Mouse (Mus musculus) CH12.LX (cell line): Measurements from ENCODE around the gene Tns3. TPM values are rescaled to one million over a fixed set of nuclear protein-coding genes. Genes with fewer than 3 reads are reported as not detected.

Experiments
- DNase-seq: peaks from one replicate; pipeline ENCODE4 v3.0.0-alpha.2; 2013; ENCODE audit errors: extremely low read depth
- H3K27ac ChIP-seq: 2 replicates; pipeline ENCODE4 v1.5.1; 2012; ENCODE audit warnings: low read depth, mild to moderate bottlenecking, control low read depth, moderate library complexity; ENCODE audit not compliant: insufficient read depth
- H3K27me3 ChIP-seq: replicated peaks from 2 replicates; pipeline ENCODE3; 2012; ENCODE audit warnings: inconsistent platforms
- H3K36me3 ChIP-seq, 2 experiments: replicated peaks in 1 of 2; 2 replicates each; pipeline versions ENCODE3 to v1.6.1; 2012; ENCODE audit warnings: inconsistent platforms in 1 of 2, low read length in 1 of 2, mild to moderate bottlenecking in 1 of 2, mixed read lengths in 1 of 2, moderate library complexity in 1 of 2; ENCODE audit not compliant: control insufficient read depth in 1 of 2, insufficient read depth in 1 of 2
- H3K4me1 ChIP-seq, 2 experiments: 2 replicates each; pipeline ENCODE4 v1.6.1; 2012; ENCODE audit warnings: inconsistent platforms in 1 of 2, moderate library complexity in 1 of 2; ENCODE audit not compliant: insufficient read depth in 2 of 2, control insufficient read depth in 1 of 2
- H3K4me2 ChIP-seq: 2 replicates; pipeline ENCODE4 v1.6.1; 2012; ENCODE audit warnings: low read depth, mild to moderate bottlenecking, control low read depth; ENCODE audit not compliant: poor library complexity, insufficient read depth, severe bottlenecking
- H3K4me3 ChIP-seq, 3 experiments: fragments of 150-350 bp in 1 of 3; sonication (generic) in 1 of 3; replicated peaks in 1 of 3; 2 replicates each; pipeline versions ENCODE3 to v1.5.1; 2011 to 2012; ENCODE audit warnings: low read depth in 2 of 3, low read length in 2 of 3, mild to moderate bottlenecking in 2 of 3, moderate library complexity in 2 of 3, control low read depth in 1 of 3, improper control_type of control experiment in 1 of 3, inconsistent platforms in 1 of 3, mixed read lengths in 1 of 3; ENCODE audit not compliant: poor library complexity in 1 of 3
- H3K79me2 ChIP-seq: replicated peaks from 2 replicates; pipeline ENCODE4 v1.6.1; 2012; ENCODE audit warnings: mild to moderate bottlenecking, moderate library complexity; ENCODE audit not compliant: control insufficient read depth, poor library complexity, insufficient read depth, severe bottlenecking; ENCODE audit errors: extremely low read depth
- H3K9ac ChIP-seq: 2 replicates; pipeline ENCODE4 v1.6.1; 2012; ENCODE audit warnings: low read depth, mild to moderate bottlenecking, control low read depth, moderate library complexity; ENCODE audit not compliant: insufficient read depth
- H3K9me3 ChIP-seq: replicated peaks from 2 replicates; pipeline ENCODE3; 2012; ENCODE audit warnings: low read length, inconsistent platforms, mixed read lengths
- BHLHE40 ChIP-seq: IDR thresholded peaks from 2 replicates; pipeline ENCODE4 v1.6.1; 2011; ENCODE audit warnings: mild to moderate bottlenecking, low read depth, low read length, improper control_type of control experiment
- ELF1 ChIP-seq: IDR thresholded peaks from 2 replicates; pipeline ENCODE4 v1.6.1; 2014; ENCODE audit warnings: low read depth, mild to moderate bottlenecking, inconsistent platforms, low read length, improper control_type of control experiment
- ETS1 ChIP-seq: conservative IDR thresholded peaks from 2 replicates; pipeline ENCODE4 v1.6.1; 2012; ENCODE audit warnings: low read depth, mild to moderate bottlenecking, inconsistent platforms, low read length, improper control_type of control experiment, moderate library complexity
- HCFC1 ChIP-seq: IDR thresholded peaks from 2 replicates; pipeline ENCODE4 v1.6.1; 2012; ENCODE audit warnings: low read depth, mild to moderate bottlenecking, inconsistent platforms, low read length, improper control_type of control experiment
- IRF4 ChIP-seq: IDR thresholded peaks from 2 replicates; pipeline ENCODE4 v1.6.1; 2014; ENCODE audit warnings: low read depth, mild to moderate bottlenecking, inconsistent platforms, low read length, improper control_type of control experiment
- JUND ChIP-seq: conservative IDR thresholded peaks from 2 replicates; pipeline ENCODE4 v1.6.1; 2011; ENCODE audit warnings: low read depth, low read length, improper control_type of control experiment
- MAFK ChIP-seq: IDR thresholded peaks from 2 replicates; pipeline ENCODE4 v1.6.1; 2011; ENCODE audit warnings: low read length, improper control_type of control experiment; ENCODE audit not compliant: insufficient replicate concordance
- NELFE ChIP-seq: IDR thresholded peaks from 2 replicates; pipeline ENCODE4 v1.6.1; 2011; ENCODE audit warnings: low read depth, low read length, improper control_type of control experiment
- POLR2AphosphoS2 ChIP-seq: IDR thresholded peaks from 2 replicates; pipeline ENCODE4 v1.6.1; 2011; ENCODE audit warnings: low read depth, low read length, improper control_type of control experiment
- RCOR1 ChIP-seq: conservative IDR thresholded peaks from 2 replicates; pipeline ENCODE4 v1.6.1; 2012; ENCODE audit warnings: low read depth, mild to moderate bottlenecking, inconsistent platforms, low read length, improper control_type of control experiment
- TBP ChIP-seq: conservative IDR thresholded peaks from 2 replicates; pipeline ENCODE4 v1.6.1; 2011; ENCODE audit warnings: low read depth, low read length, improper control_type of control experiment
- TCF12 ChIP-seq: IDR thresholded peaks from 2 replicates; pipeline ENCODE4 v1.6.1; 2014; ENCODE audit warnings: low read depth, mild to moderate bottlenecking, inconsistent platforms, low read length, improper control_type of control experiment
- USF1 ChIP-seq: IDR thresholded peaks from 2 replicates; pipeline ENCODE4 v1.6.1; 2014; ENCODE audit warnings: low read depth, mild to moderate bottlenecking, inconsistent platforms, low read length, improper control_type of control experiment
- USF2 ChIP-seq: conservative IDR thresholded peaks from 2 replicates; pipeline ENCODE4 v1.6.1; 2011; ENCODE audit warnings: low read depth, low read length, improper control_type of control experiment
- ZC3H11A ChIP-seq: IDR thresholded peaks from 2 replicates; pipeline ENCODE4 v1.6.1; 2012; ENCODE audit warnings: low read depth, mild to moderate bottlenecking, inconsistent platforms, low read length, improper control_type of control experiment
- dilution Hi-C: fragments of 300-500 bp; cut with MboI; formaldehyde crosslinking; loops from 2 replicates; pipeline ENCODE4 v1.14.3; 2020; ENCODE audit warnings: low sequenced_read_pairs; ENCODE audit not compliant: extremely low pct_unique_long_range_greater_than_20kb, extremely low pct_ligation_motif_present
- in situ Hi-C: fragments of 300-500 bp; cut with MboI; formaldehyde crosslinking; loops from 3 replicates; pipeline ENCODE4 v1.14.3; 2019; ENCODE audit warnings: low sequenced_read_pairs, low pct_ligation_motif_present, low pct_unique_long_range_greater_than_20kb, mixed read lengths
- polyA plus RNA-seq: library from polyadenylated mRNA; unstranded; fragments of >175 nt; gene quantifications from 2 replicates; pipeline ENCODE4 v1.2.1, GENCODE M21; 2012; ENCODE audit warnings: low read depth; ENCODE audit not compliant: insufficient read length
- total RNA-seq, 2 experiments: library from RNA; depleted of rRNA; stranded (reverse); fragments of 300-350 nt in 1 of 2; fragments of >200 nt in 1 of 2; gene quantifications; 2 replicates each; pipeline ENCODE4 v1.2.3; 2012 to 2014

The Tns3 gene
- total and polyA plus RNA-seq, 3 experiments = 0.03 to 1.3 (median 0.33) TPM

- no peak for DNase-seq
- H3K36me3 ChIP-seq = no peaks in the 10 kb centered on the region
- H3K27ac ChIP-seq = no peak overlapping the region
- no peaks in the 10 kb centered on the region for H3K79me2 ChIP-seq
- in situ Hi-C loops (no loop called here), dilution Hi-C loops (no loop called here)
- no peak overlapping the region for H3K4me2 ChIP-seq
- TF ChIP-seq ZC3H11A (no peak), TCF12 (no peak), BHLHE40 (no peak)
- H3K9ac ChIP-seq = no peak overlapping the region
- H3K27me3 ChIP-seq = peaks cover 11% of the 10 kb centered on the region
- no peak overlapping the region for H3K4me3 ChIP-seq
- peaks cover 9 to 27% of the 10 kb centered on the region in 2 experiments; a peak in 3 of 4 replicates for H3K4me1 ChIP-seq
- no peaks in the 10 kb centered on the region for H3K9me3 ChIP-seq
These were observed 40.8 kb upstream of the Tns3 start for GRCm38 (mm10) chr11:8705156-8705555.

GRCm38 (mm10) chr11:8703876-8704275 lies 39.5 kb upstream of the Tns3 start:
- no peaks in the 10 kb centered on the region for H3K9me3 ChIP-seq
- DNase-seq = no peak
- H3K27ac ChIP-seq = no peak overlapping the region
- dilution Hi-C loops (no loop called here), in situ Hi-C loops (no loop called here)
- TF ChIP-seq ELF1 (no peak), BHLHE40 (no peak), ETS1 (no peak), USF2 (no peak), MAFK (no peak), JUND (no peak), POLR2AphosphoS2 (no peak), IRF4 (no peak), USF1 (no peak), ZC3H11A (no peak), RCOR1 (no peak)
- no peak overlapping the region for H3K4me2 ChIP-seq
- no peak overlapping the region for H3K9ac ChIP-seq
- H3K36me3 ChIP-seq = no peaks in the 10 kb centered on the region
- no peak overlapping the region for H3K4me3 ChIP-seq
- peaks cover 7 to 23% of the 10 kb centered on the region in 2 experiments; a peak in 3 of 4 replicates for H3K4me1 ChIP-seq
- H3K27me3 ChIP-seq = peaks cover 20% of the 10 kb centered on the region
- no peaks in the 10 kb centered on the region for H3K79me2 ChIP-seq

- H3K9ac ChIP-seq = no peak overlapping the region
- no peak overlapping the region for H3K27ac ChIP-seq
- in situ Hi-C loops (no loop called here), dilution Hi-C loops (no loop called here)
- no peak for TF ChIP-seq IRF4
- TF ChIP-seq NELFE = no peak
- TF ChIP-seq HCFC1 = no peak
- TF ChIP-seq TBP = no peak
- no peak overlapping the region for H3K4me2 ChIP-seq
- H3K79me2 ChIP-seq = no peaks in the 10 kb centered on the region
- peaks cover 2 to 13% of the 10 kb centered on the region in 2 experiments; a peak in 3 of 4 replicates for H3K4me1 ChIP-seq
- H3K36me3 ChIP-seq = no peaks in the 10 kb centered on the region
- DNase-seq = no peak
- no peaks in the 10 kb centered on the region for H3K9me3 ChIP-seq
- peaks cover 29% of the 10 kb centered on the region for H3K27me3 ChIP-seq
- H3K4me3 ChIP-seq = no peak overlapping the region
These were observed 38.2 kb upstream of the Tns3 start for GRCm38 (mm10) chr11:8702532-8702886.
